Mouse (Mus musculus): ENCODE measurements at regions not wholly inside any gene's neighbourhood (a gene's known extent, or its start where the extent isn't known, plus 50 kb on each side); places are given as distances from the start of the nearest gene placed in this dataset.

- no peak for DNase-seq (ENCODE audit: low read depth, low spot score)
Measured at GRCm38 (mm10) chr8:49236822-49237071, 393.0 kb upstream of the Tenm3 start.

DNA sequence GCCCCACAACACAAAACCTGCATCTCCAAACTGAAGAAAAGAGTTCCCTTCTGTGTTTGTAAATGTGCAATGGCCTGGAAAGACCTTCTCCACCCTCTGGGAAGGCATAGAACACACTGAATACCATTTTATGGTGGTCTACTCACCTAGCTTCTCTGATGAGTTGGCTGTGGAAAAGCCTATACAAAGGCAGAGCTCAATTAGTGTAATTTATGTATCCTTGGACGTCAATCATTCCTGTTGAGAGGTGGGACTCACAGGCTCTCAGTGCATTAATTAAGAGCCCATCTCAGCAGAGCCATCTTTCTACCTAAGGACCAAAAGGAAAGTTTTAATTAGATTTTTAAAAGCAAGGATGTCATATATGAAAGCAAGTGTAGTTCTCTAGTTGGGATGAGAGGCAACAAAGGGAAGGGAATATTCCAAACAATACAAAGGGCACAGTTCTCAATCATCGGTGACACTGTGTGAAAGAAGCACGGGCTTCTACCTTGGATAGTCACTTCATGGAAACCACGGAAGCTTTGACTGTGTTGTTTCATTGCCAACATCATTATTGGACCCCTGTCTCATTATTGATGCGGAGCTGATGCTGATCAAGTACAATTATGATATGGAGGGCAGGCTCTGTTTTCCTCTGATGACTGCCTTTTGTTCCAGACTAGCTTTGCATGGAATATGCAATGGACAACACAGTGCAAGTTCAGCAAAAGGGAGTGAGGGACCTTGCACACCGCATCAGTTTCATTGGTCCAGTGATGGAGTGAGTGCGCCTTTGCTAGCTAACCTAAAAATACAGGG is 392.5 kb upstream of the Tenm3 start:
- DNase-seq (ENCODE audit: low read depth, low spot score): no peak

GRCm38 (mm10) chr8:49223841-49224420 is 380.2 kb upstream of the Tenm3 start:
- DNase-seq (ENCODE audit: low read depth, low spot score): no peak

- DNase-seq (ENCODE audit: low read depth, low spot score): no peak
Measured at GRCm38 (mm10) chr8:49195333-49195640, 351.5 kb upstream of the Tenm3 start.

- DNase-seq (ENCODE audit: low read depth, low spot score): no peak
Measured at GRCm38 (mm10) chr8:49194592-49195332, 351.0 kb upstream of the Tenm3 start.

- no peak for DNase-seq (ENCODE audit: low read depth, low spot score)
Measured at GRCm38 (mm10) chr8:49186853-49187252, 343.1 kb upstream of the Tenm3 start.

GRCm38 (mm10) chr8:49175386-49175785 is 331.6 kb upstream of the Tenm3 start:
- DNase-seq (ENCODE audit: low read depth, low spot score): no peak

GRCm38 (mm10) chr8:49174956-49175355 is 331.2 kb upstream of the Tenm3 start:
- no peak for DNase-seq (ENCODE audit: low read depth, low spot score)

GRCm38 (mm10) chr8:49159318-49159717 is 315.6 kb upstream of the Tenm3 start:
- DNase-seq (ENCODE audit: low read depth, low spot score): no peak

GRCm38 (mm10) chr8:49158201-49158600 is 314.4 kb upstream of the Tenm3 start:
- DNase-seq (ENCODE audit: low read depth, low spot score): no peak

- DNase-seq (ENCODE audit: low read depth, low spot score): no peak
Measured at GRCm38 (mm10) chr8:49136503-49137044, 292.8 kb upstream of the Tenm3 start.

GRCm38 (mm10) chr8:49109095-49109494 is 265.3 kb upstream of the Tenm3 start:
- DNase-seq (ENCODE audit: low read depth, low spot score): no peak

DNA sequence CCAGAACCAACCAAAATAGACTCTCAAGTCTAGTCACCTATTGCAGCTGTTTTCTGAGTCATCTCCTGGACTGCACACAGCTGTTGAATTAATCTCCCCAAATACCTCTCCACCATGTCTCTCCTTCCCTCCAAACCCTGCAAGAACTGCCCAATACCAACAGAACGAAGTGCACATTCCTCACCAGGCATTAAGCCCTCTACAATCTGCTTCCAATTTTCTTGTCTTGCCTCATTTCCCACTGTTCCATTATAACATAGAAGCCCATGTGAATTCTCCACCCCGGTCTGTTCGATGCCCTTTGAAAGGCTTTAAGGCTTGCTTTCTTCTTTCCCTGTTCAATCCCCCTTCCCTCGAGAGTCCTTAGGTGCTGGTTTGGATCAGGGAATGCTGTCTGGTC is 264.9 kb upstream of the Tenm3 start:
- peak; percentile 81 for DNase-seq (ENCODE audit: low read depth, low spot score)

DNA sequence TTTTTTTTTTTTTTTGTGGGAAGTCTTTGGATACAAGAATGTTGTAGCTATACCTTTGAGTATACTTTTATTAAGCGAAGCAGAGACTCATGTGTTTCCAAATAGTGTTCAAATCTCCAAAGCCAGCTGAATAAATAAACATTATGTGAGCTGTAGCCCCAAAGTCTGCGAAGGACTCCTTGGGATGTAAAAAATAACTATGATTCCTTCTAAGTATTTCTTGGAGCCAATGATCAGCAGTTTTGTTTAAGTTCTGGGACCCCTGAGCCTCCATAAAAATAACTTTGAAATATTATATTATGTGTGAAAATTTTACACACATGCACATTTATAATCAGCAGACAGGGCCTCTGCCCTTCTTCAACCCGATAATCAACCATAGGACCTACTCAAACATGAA is 262.8 kb upstream of the Tenm3 start:
- DNase-seq (ENCODE audit: low read depth, low spot score): no peak

DNA sequence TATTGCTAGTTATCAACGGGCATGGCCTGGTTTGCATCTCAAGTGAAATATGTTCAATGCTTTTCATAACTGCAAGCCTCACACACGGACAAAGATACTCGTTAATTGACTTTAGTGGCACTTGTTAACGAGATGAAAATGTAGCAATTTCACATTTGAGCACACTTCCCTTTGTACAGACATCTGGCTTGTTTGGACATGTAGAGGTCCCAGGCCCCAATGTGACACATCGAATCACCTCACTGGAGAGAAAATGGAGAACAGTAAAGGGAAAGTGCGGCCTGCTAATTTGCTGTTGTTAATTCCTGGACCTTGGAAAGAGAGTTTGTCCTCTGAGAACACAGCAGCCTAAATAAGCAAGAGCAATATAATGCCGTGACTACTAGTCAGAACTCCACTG is 257.4 kb upstream of the Tenm3 start:
- no peak for DNase-seq (ENCODE audit: low read depth, low spot score)

DNA sequence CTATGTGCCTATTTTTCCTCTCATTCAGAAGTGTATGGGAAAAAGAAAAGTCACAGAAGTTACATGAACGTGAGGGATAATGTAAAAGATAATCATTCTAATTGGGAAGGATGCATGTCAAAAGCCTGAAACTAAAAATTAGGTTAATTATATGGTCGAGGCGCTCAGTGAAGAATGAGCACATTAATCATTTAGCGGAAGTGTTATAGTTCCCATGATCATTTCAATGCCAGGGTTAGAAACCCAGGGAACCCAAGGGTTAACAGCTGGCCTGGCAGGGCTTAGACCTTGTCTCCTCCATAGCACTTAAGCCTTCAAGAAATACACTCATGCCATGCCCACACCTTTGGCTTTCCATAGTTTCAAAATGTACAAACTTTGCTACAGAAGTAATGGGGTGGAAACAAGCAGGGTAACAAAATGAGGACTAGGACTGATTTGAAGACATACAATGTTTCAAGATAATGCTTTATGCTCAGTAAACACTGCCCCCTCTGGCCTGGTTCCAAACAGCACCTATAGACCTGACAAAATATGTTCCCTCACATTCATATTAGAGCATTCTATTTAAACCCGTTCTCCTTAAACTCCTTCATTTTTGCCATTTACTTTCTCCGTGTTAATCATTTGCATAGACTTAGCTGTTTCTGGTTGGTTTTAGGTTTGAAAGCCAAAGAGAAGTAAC is 240.6 kb upstream of the Tenm3 start:
- DNase-seq (ENCODE audit: low read depth, low spot score): no peak

- peak; percentile 3 for DNase-seq (ENCODE audit: low read depth, low spot score)
Measured at GRCm38 (mm10) chr8:49069451-49069850, 225.7 kb upstream of the Tenm3 start.

DNA sequence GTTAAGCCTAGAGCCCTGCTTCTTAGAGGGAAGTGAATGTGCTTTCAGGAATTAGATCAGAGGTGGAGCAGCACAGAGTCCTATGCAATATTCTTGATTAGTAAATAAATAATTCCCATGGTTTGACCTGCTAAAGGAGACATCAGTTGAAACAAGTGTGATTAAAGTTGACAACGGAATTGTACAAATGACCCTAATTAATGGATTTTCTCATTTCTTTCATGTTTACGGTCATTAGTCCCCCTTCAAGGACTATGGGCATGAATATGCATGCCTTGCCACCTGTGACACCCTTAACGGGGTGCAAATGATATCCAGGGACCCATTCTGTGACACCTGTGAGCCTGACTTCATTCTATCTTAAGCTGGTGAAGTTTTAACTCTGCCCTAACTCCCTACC is 219.5 kb upstream of the Tenm3 start:
- no peak for DNase-seq (ENCODE audit: low read depth, low spot score)

DNA sequence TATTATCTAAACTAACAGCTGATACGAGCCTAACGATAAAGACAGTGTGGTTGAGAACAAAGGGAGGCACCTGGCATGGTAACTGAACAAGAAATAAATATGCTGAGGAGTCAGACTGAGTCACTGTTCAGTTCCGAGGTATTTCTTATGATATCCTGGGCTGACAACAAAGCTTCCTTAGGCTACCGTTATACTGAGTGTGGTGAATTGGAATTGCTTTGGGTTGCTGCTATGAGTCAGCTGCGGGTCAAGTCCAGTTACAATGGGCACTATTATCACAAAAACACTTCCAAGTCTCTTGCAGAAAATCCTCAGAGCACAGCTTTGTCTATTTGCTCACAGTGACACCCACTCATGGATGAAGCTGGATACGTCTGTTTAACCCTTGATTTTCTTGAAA is 199.5 kb upstream of the Tenm3 start:
- no peak for DNase-seq (ENCODE audit: low read depth, low spot score)

DNA sequence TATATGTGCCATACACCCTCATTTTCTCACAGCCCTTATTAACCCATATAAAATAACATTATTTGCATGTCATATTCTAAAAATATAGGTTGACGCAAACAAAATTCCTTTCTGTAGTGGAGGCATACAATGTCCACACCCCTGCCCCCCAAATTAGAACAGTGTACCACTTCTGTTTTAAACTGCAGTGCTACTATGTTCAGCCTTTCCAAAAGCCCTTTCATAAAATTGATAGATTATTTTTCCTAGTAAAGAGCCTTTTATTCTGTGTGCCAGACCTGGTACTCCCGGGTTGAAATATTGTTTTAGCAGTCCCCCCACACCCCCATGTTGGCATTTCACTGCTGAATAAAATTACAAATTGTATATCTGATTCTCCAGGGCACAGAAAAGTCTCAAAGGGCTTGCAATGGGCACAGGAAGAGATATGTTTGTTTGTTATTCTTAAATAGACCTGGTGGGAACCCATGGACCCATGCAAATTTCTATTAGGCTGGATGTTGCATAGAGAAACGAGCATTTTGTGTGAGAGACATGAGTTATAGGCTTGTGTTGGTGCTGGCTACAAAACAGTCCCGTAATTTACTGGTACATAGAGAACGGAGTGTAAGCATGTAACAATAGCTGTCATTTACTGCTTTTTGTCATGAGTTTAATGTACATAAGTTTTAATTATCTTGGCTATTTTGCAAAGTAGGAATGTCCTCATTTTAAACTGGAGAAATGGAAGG is 192.4 kb upstream of the Tenm3 start:
- no peak for DNase-seq (ENCODE audit: low read depth, low spot score)

DNA sequence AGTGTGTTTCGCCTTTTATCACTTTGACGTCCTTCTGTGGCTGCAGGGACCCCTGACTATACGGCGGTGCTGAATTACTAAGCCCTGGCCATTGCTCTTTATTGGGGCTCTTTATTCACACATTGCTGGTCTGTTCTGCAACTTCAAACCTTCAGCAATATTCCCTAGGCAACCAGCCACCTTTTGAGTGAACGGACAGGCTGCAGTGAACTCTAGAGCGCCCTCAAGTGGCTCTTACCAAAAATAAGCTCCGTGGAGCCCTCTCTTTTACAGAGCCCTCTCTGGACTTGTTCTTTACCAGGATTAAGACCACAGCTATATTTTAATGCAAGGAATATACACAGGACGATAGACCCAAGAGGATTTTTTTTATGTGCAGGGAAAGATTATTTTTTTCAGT is 191.8 kb upstream of the Tenm3 start:
- DNase-seq (ENCODE audit: low read depth, low spot score): peak; percentile 69

DNA sequence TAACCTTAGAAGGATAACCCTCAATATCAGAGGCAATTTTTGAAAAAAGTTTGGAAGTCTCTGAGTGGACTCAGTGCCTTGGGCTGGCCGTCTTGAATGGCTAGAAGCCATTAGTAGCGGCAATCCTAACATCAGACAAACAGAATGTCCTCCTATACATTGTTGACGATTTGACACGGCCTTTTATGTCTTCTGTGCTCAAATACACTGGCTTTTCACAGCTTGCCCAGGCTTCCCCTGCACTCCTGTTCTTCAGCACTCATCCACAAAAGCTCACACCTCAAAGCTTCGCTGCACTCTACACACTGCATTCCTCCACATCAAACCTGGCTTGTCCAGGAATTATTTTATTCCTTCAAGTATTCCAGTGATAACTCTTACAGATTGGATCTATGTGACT is 186.5 kb upstream of the Tenm3 start:
- no peak for DNase-seq (ENCODE audit: low read depth, low spot score)
